Mouse (Mus musculus) MEL (cell line): Measurements from ENCODE around the gene Nr1h3. TPM values are rescaled to one million over a fixed set of nuclear protein-coding genes. Genes with fewer than 3 reads are reported as not detected.

Experiments used
- DNase-seq: peaks from one replicate; pipeline ENCODE4 v3.0.0; 2011; ENCODE audit warnings: low read depth, low spot score
- H3K27ac ChIP-seq: 2 replicates; pipeline ENCODE4 v1.5.1; 2012; ENCODE audit warnings: low read depth, mild to moderate bottlenecking, control low read depth, low read length, moderate library complexity; ENCODE audit not compliant: control insufficient read depth
- H3K27me3 ChIP-seq, 2 experiments: fragments of 150-350 bp in 1 of 2; sonication (generic) in 1 of 2; 2 replicates each; pipeline ENCODE4 v1.6.1; 2012; ENCODE audit warnings: low read length in 2 of 2, mild to moderate bottlenecking in 2 of 2, improper control_type of control experiment in 1 of 2, moderate library complexity in 1 of 2; ENCODE audit not compliant: insufficient read depth in 2 of 2, control insufficient read depth in 1 of 2
- H3K36me3 ChIP-seq, 2 experiments: 2 replicates each; pipeline ENCODE4 v1.6.1; 2012 to 2014; ENCODE audit warnings: low read length in 2 of 2, improper control_type of control experiment in 1 of 2, inconsistent platforms in 1 of 2, mild to moderate bottlenecking in 1 of 2; ENCODE audit not compliant: insufficient read depth in 2 of 2, control insufficient read depth in 1 of 2
- H3K4me1 ChIP-seq, 2 experiments: fragments of 150-350 bp in 1 of 2; sonication (generic) in 1 of 2; 2 replicates each; pipeline ENCODE4 v1.6.1; 2012; ENCODE audit warnings: low read length in 2 of 2, improper control_type of control experiment in 1 of 2, mild to moderate bottlenecking in 1 of 2; ENCODE audit not compliant: insufficient read depth in 2 of 2, control insufficient read depth in 1 of 2
- H3K4me3 ChIP-seq, 2 experiments: fragments of 150-350 bp in 1 of 2; sonication (generic) in 1 of 2; 2 replicates each; pipeline ENCODE4 v1.5.1; 2012; ENCODE audit warnings: low read depth in 2 of 2, low read length in 2 of 2, mild to moderate bottlenecking in 2 of 2, moderate library complexity in 2 of 2, control low read depth in 1 of 2, improper control_type of control experiment in 1 of 2; ENCODE audit not compliant: control insufficient read depth in 1 of 2, insufficient read depth in 1 of 2
- H3K79me2 ChIP-seq: 2 replicates; pipeline ENCODE4 v1.6.1; 2012; ENCODE audit warnings: mild to moderate bottlenecking, low read length, moderate library complexity; ENCODE audit not compliant: control insufficient read depth, poor library complexity, insufficient read depth
- H3K9ac ChIP-seq: 2 replicates; pipeline ENCODE4 v1.6.1; 2012; ENCODE audit warnings: low read depth, mild to moderate bottlenecking, control low read depth, low read length, moderate library complexity; ENCODE audit not compliant: control insufficient read depth, poor library complexity, severe bottlenecking
- H3K9me3 ChIP-seq: fragments of 150-350 bp; sonication (generic); replicated peaks from 2 replicates; pipeline ENCODE4 v1.6.1; 2012; ENCODE audit warnings: mild to moderate bottlenecking, low read length, improper control_type of control experiment, moderate library complexity; ENCODE audit not compliant: insufficient read depth
- BHLHE40 ChIP-seq: IDR thresholded peaks from 2 replicates; pipeline ENCODE4 v1.6.1; 2012; ENCODE audit warnings: low read depth, mild to moderate bottlenecking, inconsistent platforms, low read length, improper control_type of control experiment, borderline replicate concordance
- CHD2 ChIP-seq: IDR thresholded peaks from 2 replicates; pipeline ENCODE4 v1.6.1; 2011; ENCODE audit warnings: low read length, improper control_type of control experiment
- CTCF ChIP-seq, 3 experiments: IDR thresholded peaks in 2 of 3; conservative IDR thresholded peaks in 1 of 3; 2 replicates each; pipeline ENCODE4 v1.5.1; 2011 to 2012; ENCODE audit warnings: low read length in 3 of 3, low read depth in 2 of 3, mild to moderate bottlenecking in 2 of 3, improper control_type of control experiment in 1 of 3, inconsistent platforms in 1 of 3, mixed read lengths in 1 of 3, moderate library complexity in 1 of 3; ENCODE audit not compliant: control insufficient read depth in 1 of 3, insufficient read depth in 1 of 3, poor library complexity in 1 of 3, severe bottlenecking in 1 of 3
- E2F4 ChIP-seq: IDR thresholded peaks from 2 replicates; pipeline ENCODE4 v1.6.1; 2011; ENCODE audit warnings: low read depth, low read length, improper control_type of control experiment, borderline replicate concordance
- ELF1 ChIP-seq: IDR thresholded peaks from 2 replicates; pipeline ENCODE4 v1.6.1; 2014; ENCODE audit warnings: low read depth, mild to moderate bottlenecking, inconsistent platforms, low read length, improper control_type of control experiment, moderate library complexity
- EP300 ChIP-seq, 2 experiments: IDR thresholded peaks; 2 replicates each; pipeline ENCODE4 v1.6.1; 2011; ENCODE audit warnings: improper control_type of control experiment in 2 of 2, low read length in 2 of 2, low read depth in 1 of 2, mild to moderate bottlenecking in 1 of 2
- ETS1 ChIP-seq: IDR thresholded peaks from 2 replicates; pipeline ENCODE4 v1.6.1; 2012; ENCODE audit warnings: low read depth, mild to moderate bottlenecking, inconsistent platforms, low read length, improper control_type of control experiment, moderate library complexity
- GABPA ChIP-seq: IDR thresholded peaks from 2 replicates; pipeline ENCODE4 v1.6.1; 2012; ENCODE audit warnings: low read depth, mild to moderate bottlenecking, inconsistent platforms, low read length, improper control_type of control experiment, moderate library complexity
- HCFC1 ChIP-seq: IDR thresholded peaks from 2 replicates; pipeline ENCODE4 v1.6.1; 2012; ENCODE audit warnings: low read depth, mild to moderate bottlenecking, inconsistent platforms, low read length, improper control_type of control experiment, moderate library complexity
- JUND ChIP-seq: IDR thresholded peaks from 2 replicates; pipeline ENCODE4 v1.6.1; 2011; ENCODE audit warnings: low read depth, mild to moderate bottlenecking, improper control_type of control experiment, low read length
- KAT2A ChIP-seq: conservative IDR thresholded peaks from 2 replicates; pipeline ENCODE4 v1.6.1; 2012; ENCODE audit warnings: low read depth, low read length, improper control_type of control experiment, inconsistent platforms
- MEF2A ChIP-seq: IDR thresholded peaks from 2 replicates; pipeline ENCODE4 v1.6.1; 2014; ENCODE audit warnings: low read depth, mild to moderate bottlenecking, inconsistent platforms, low read length, improper control_type of control experiment; ENCODE audit not compliant: poor library complexity, insufficient replicate concordance, severe bottlenecking; ENCODE audit errors: extremely low read depth
- MXI1 ChIP-seq: IDR thresholded peaks from 2 replicates; pipeline ENCODE4 v1.6.1; 2011; ENCODE audit warnings: mild to moderate bottlenecking, low read depth, low read length, improper control_type of control experiment
- MYB ChIP-seq: IDR thresholded peaks from 2 replicates; pipeline ENCODE4 v1.6.1; 2011; ENCODE audit warnings: mild to moderate bottlenecking, low read depth, low read length, improper control_type of control experiment
- NELFE ChIP-seq: IDR thresholded peaks from 2 replicates; pipeline ENCODE4 v1.6.1; 2011; ENCODE audit warnings: low read depth, low read length, improper control_type of control experiment
- NRF1 ChIP-seq: IDR thresholded peaks from 2 replicates; pipeline ENCODE4 v1.6.1; 2014; ENCODE audit warnings: low read depth, mild to moderate bottlenecking, inconsistent platforms, low read length, improper control_type of control experiment, moderate library complexity; ENCODE audit not compliant: poor library complexity, insufficient read depth, severe bottlenecking
- POLR2A ChIP-seq, 2 experiments: IDR thresholded peaks; 2 replicates each; pipeline ENCODE4 v1.6.1; 2011 to 2012; ENCODE audit warnings: low read length in 2 of 2, mild to moderate bottlenecking in 2 of 2, control low read depth in 1 of 2, improper control_type of control experiment in 1 of 2, low read depth in 1 of 2, moderate library complexity in 1 of 2; ENCODE audit not compliant: control insufficient read depth in 1 of 2, insufficient read depth in 1 of 2, poor library complexity in 1 of 2
- POLR2AphosphoS2 ChIP-seq: IDR thresholded peaks from 2 replicates; pipeline ENCODE4 v1.6.1; 2011; ENCODE audit warnings: low read length, improper control_type of control experiment
- POLR2AphosphoS5 ChIP-seq: IDR thresholded peaks from 2 replicates; pipeline ENCODE4 v1.6.1; 2012; ENCODE audit warnings: low read depth, borderline replicate concordance, mild to moderate bottlenecking, inconsistent platforms, low read length, moderate library complexity, mixed read lengths
- RAD21 ChIP-seq: IDR thresholded peaks from 2 replicates; pipeline ENCODE4 v1.6.1; 2011; ENCODE audit warnings: mild to moderate bottlenecking, low read depth, low read length, improper control_type of control experiment
- SMC3 ChIP-seq: IDR thresholded peaks from 2 replicates; pipeline ENCODE4 v1.6.1; 2011; ENCODE audit warnings: low read depth, low read length, improper control_type of control experiment
- TAL1 ChIP-seq: IDR thresholded peaks from 2 replicates; pipeline ENCODE4 v1.6.1; 2012; ENCODE audit warnings: mild to moderate bottlenecking, inconsistent platforms, low read length, moderate library complexity, mixed read lengths
- TBP ChIP-seq: IDR thresholded peaks from 2 replicates; pipeline ENCODE4 v1.8.0; 2011; ENCODE audit warnings: low read depth, low read length, improper control_type of control experiment
- UBTF ChIP-seq: IDR thresholded peaks from 2 replicates; pipeline ENCODE4 v1.6.1; 2012; ENCODE audit warnings: low read depth, mild to moderate bottlenecking, inconsistent platforms, low read length, improper control_type of control experiment, moderate library complexity, borderline replicate concordance; ENCODE audit not compliant: insufficient read depth
- USF1 ChIP-seq: IDR thresholded peaks from 2 replicates; pipeline ENCODE4 v1.6.1; 2014; ENCODE audit warnings: low read depth, mild to moderate bottlenecking, inconsistent platforms, low read length, improper control_type of control experiment, moderate library complexity
- USF2 ChIP-seq, 2 experiments: IDR thresholded peaks; 2 replicates each; pipeline ENCODE4 v1.6.1; 2011 to 2012; ENCODE audit warnings: improper control_type of control experiment in 2 of 2, low read length in 2 of 2, borderline replicate concordance in 1 of 2, inconsistent platforms in 1 of 2, low read depth in 1 of 2, mild to moderate bottlenecking in 1 of 2; ENCODE audit not compliant: insufficient read depth in 1 of 2
- ZKSCAN1 ChIP-seq: IDR thresholded peaks from 2 replicates; pipeline ENCODE4 v1.6.1; 2012; ENCODE audit warnings: low read depth, mild to moderate bottlenecking, inconsistent platforms, low read length, improper control_type of control experiment, moderate library complexity
- ZMIZ1 ChIP-seq: IDR thresholded peaks from 2 replicates; pipeline ENCODE4 v1.6.1; 2012; ENCODE audit warnings: low read depth, mild to moderate bottlenecking, inconsistent platforms, low read length, improper control_type of control experiment, moderate library complexity
- ZNF384 ChIP-seq: IDR thresholded peaks from 2 replicates; pipeline ENCODE4 v1.6.1; 2012; ENCODE audit warnings: low read depth, mild to moderate bottlenecking, inconsistent platforms, low read length, improper control_type of control experiment
- polyA plus RNA-seq, 2 experiments: library from polyadenylated mRNA; stranded (reverse) in 1 of 2; unstranded in 1 of 2; fragments of >175 nt in 1 of 2; fragments of >200 nt in 1 of 2; gene quantifications; 2 replicates each; pipeline versions ENCODE4 v1.2.1 to v1.2.4; 2012; ENCODE audit warnings: low replicate concordance in 2 of 2, low read depth in 1 of 2; ENCODE audit not compliant: insufficient read length in 2 of 2, insufficient read depth in 1 of 2, missing spikeins in 1 of 2
- total RNA-seq: library from RNA; depleted of rRNA; stranded (reverse); fragments of 300-350 nt; gene quantifications from 2 replicates; pipeline ENCODE4 v1.2.3, GENCODE M21; 2012

Nr1h3 gene
- total and polyA plus RNA-seq, 3 experiments, result 3.5 to 6.9 TPM; not detected in 1

- H3K4me3 ChIP-seq, result no peak overlapping the region
- H3K27me3 ChIP-seq, result no peaks in the 10 kb centered on the region
- no peaks in the 10 kb centered on the region for H3K9me3 ChIP-seq
- TF ChIP-seq POLR2A (IDR thresholded peaks at IDR 0.05; ENCODE audit: control insufficient read depth in 1 of 2, insufficient read depth in 1 of 2, low read depth in 1 of 2, low read length in 2 of 2, poor library complexity in 1 of 2) (no peak), SMC3 (no peak), GABPA (no peak), CTCF (IDR thresholded peaks at IDR 0.05 in 2 of 3, conservative IDR thresholded peaks at IDR 0.05 in 1 of 3; ENCODE audit: control insufficient read depth in 1 of 3, insufficient read depth in 1 of 3, low read depth in 2 of 3, low read length in 3 of 3, poor library complexity in 1 of 3, severe bottlenecking in 1 of 3) (no peak), ZMIZ1 (no peak), UBTF (no peak), MEF2A (no peak), JUND (no peak), CHD2 (no peak), HCFC1 (no peak), TAL1 (no peak), MXI1 (no peak), NRF1 (no peak), POLR2AphosphoS5 (no peak), TBP (no peak), MYB (no peak), EP300 (IDR thresholded peaks at IDR 0.05; ENCODE audit: low read depth in 1 of 2, low read length in 2 of 2) (no peak), POLR2AphosphoS2 (no peak)
- H3K36me3 ChIP-seq, result peaks cover 0 to 13% of the 10 kb centered on the region in 2 experiments; a peak in 2 of 4 replicates
- no peak overlapping the region for H3K27ac ChIP-seq
- DNase-seq, result no peak
- H3K9ac ChIP-seq, result no peak overlapping the region
- H3K79me2 ChIP-seq, result no peaks in the 10 kb centered on the region
- no peaks in the 10 kb centered on the region for H3K4me1 ChIP-seq
Observed at GRCm38 (mm10) chr2:91175490-91175889, 27.1 kb downstream of the Nr1h3 start.

GRCm38 (mm10) chr2:91169587-91170322 is 32.9 kb downstream of the Nr1h3 start:
- DNase-seq, result no peak
- Histone ChIP-seq H3K36me3 (peaks cover 8 to 15% of the 10 kb centered on the region in 2 experiments), H3K27me3 (no peaks in the 10 kb centered on the region), H3K4me1 (peaks cover 8 to 13% of the 10 kb centered on the region in 2 experiments; a peak in 3 of 4 replicates), H3K9ac (no peak overlapping the region), H3K4me3 (no peak overlapping the region), H3K79me2 (no peaks in the 10 kb centered on the region), H3K9me3 (no peaks in the 10 kb centered on the region), H3K27ac (no peak overlapping the region)
- TF ChIP-seq USF2 (IDR thresholded peaks at IDR 0.05; ENCODE audit: borderline replicate concordance in 1 of 2, insufficient read depth in 1 of 2, low read depth in 1 of 2, low read length in 2 of 2) (no peak), JUND (no peak), TAL1 (no peak), BHLHE40 (no peak), ETS1 (no peak), RAD21 (no peak), USF1 (no peak), UBTF (no peak), KAT2A (no peak), GABPA (no peak), ZKSCAN1 (no peak), E2F4 (no peak), POLR2A (IDR thresholded peaks at IDR 0.05; ENCODE audit: control insufficient read depth in 1 of 2, insufficient read depth in 1 of 2, low read depth in 1 of 2, low read length in 2 of 2, poor library complexity in 1 of 2) (no peak), ELF1 (no peak), NELFE (no peak), MYB (no peak), ZNF384 (no peak), POLR2AphosphoS2 (no peak)
